Mouse (Mus musculus): ENCODE data around the gene Myo18a. TPM values are rescaled to one million over a fixed set of nuclear protein-coding genes. Genes with fewer than 3 reads are reported as not detected.
A peak's percentile ranks its signal among the peaks of the same experiment; 100 is the strongest.

Gene Myo18a
- polyA plus RNA-seq, 1 experiment from 2014 or later, result 25.4 TPM

DNA sequence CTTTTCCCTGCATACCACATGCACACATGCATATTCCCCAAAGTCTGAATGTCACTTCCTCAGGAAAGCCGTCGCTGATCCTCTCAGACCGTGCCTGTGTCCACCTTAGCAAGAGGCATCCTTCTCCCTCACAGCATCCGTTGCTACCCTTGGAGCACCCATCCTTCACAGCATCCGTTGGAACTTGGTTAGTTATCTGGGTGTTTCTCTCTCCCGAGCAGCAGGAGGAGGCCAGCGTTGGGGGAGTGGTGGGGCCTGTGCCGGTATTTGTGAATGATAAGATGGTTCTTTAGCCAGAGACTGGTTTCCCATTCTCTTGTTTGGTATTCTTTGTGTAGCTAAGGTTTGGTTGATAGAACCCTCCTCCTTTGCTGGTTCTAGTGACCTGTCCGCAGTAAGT lies 21.8 kb downstream of the Myo18a start:
- Histone ChIP-seq H3K4me2 (replicated peaks; ENCODE audit: low read depth) (peak overlapping the region; percentile 48), H3K4me3 (ENCODE audit: low read depth, low read length) (no peak overlapping the region), H3K9ac (ENCODE audit: low read depth, low read length) (peak overlapping the region; percentile 13; the same call in 1 of the 2 replicates), H3K27ac (ENCODE audit: low read depth, low read length) (peak overlapping the region; percentile 98), H3K27me3 (replicated peaks; ENCODE audit: control insufficient read depth, insufficient read depth, low read length) (no peaks in the 10 kb centered on the region), H3K4me1 (replicated peaks; ENCODE audit: control insufficient read depth, insufficient read depth, low read length) (peaks cover 34% of the 10 kb centered on the region), H3K9me3 (ENCODE audit: control insufficient read depth) (no peaks in the 10 kb centered on the region), H3K36me3 (ENCODE audit: control insufficient read depth, insufficient read depth) (0 out of 2 replicates have a peak, but pooled peaks cover 4% of the 10 kb centered on the region)
- 58% methylated on average over 9 of the region's 9 CpGs for WGBS
- no peak for TF ChIP-seq CTCF (IDR thresholded peaks at IDR 0.05; ENCODE audit: low read depth)
- no peak for ATAC-seq

GRCm38 (mm10) chr11:77785396-77785767 lies 22.3 kb downstream of the Myo18a start:
- Histone ChIP-seq H3K36me3 (ENCODE audit: control insufficient read depth, insufficient read depth) (0 out of 2 replicates have a peak, but pooled peaks cover 4% of the 10 kb centered on the region), H3K27ac (ENCODE audit: low read depth, low read length) (peak overlapping the region; percentile 98), H3K4me3 (ENCODE audit: low read depth, low read length) (no peak overlapping the region), H3K4me2 (replicated peaks; ENCODE audit: low read depth) (peak overlapping the region; percentile 48), H3K27me3 (replicated peaks; ENCODE audit: control insufficient read depth, insufficient read depth, low read length) (no peaks in the 10 kb centered on the region), H3K4me1 (replicated peaks; ENCODE audit: control insufficient read depth, insufficient read depth, low read length) (peaks cover 34% of the 10 kb centered on the region), H3K9ac (ENCODE audit: low read depth, low read length) (peak overlapping the region; percentile 13; the same call in 1 of the 2 replicates), H3K9me3 (ENCODE audit: control insufficient read depth) (no peaks in the 10 kb centered on the region)
- no peak for ATAC-seq
- 20% methylated on average over 5 of the region's 5 CpGs for WGBS
- TF ChIP-seq CTCF (IDR thresholded peaks at IDR 0.05; ENCODE audit: low read depth), result no peak

DNA sequence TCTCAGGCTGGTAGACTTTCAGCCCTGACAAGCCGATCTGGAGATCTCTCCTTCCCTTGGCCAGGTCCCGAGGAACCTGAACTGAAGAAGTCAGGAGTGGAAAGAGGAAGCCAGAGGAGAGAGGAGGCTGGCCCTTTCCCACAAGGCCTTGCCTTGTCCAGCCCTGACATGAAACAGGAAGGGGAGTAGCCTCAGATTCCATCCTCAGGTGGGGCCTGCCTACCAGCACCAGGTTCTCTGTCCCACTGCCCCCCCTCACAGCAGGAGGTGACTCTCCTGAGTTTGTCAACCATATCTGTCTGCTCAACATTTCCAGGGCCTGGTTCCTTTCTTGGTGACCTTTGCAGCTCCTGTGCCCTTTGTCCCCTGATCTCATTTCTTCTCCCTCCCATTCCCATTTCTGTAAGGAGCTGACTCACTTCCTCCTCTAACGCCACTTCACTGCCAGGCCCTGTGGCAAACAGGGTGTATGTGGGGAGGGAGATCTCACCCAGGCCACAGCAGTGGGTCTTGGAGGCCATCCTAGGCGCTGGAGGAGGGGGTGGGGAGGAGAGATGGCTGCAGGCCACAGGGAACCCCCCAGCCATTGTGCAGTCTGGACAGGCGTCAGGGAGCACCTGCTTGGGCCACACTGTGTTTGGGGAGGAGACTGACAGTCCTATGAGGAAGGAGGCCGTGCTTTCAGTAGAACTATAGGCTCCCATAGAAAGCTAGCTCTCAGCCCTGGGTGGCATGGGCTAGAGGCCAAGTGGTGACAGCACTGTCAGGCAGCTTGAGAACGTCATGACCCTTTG lies 22.9 kb downstream of the Myo18a start:
- Histone ChIP-seq H3K4me1 (replicated peaks; ENCODE audit: control insufficient read depth, insufficient read depth, low read length) (peaks cover 34% of the 10 kb centered on the region), H3K27ac (ENCODE audit: low read depth, low read length) (peak overlapping the region; percentile 98), H3K9me3 (ENCODE audit: control insufficient read depth) (no peaks in the 10 kb centered on the region), H3K36me3 (ENCODE audit: control insufficient read depth, insufficient read depth) (0 out of 2 replicates have a peak, but pooled peaks cover 4% of the 10 kb centered on the region), H3K27me3 (replicated peaks; ENCODE audit: control insufficient read depth, insufficient read depth, low read length) (no peaks in the 10 kb centered on the region), H3K4me2 (replicated peaks; ENCODE audit: low read depth) (peak overlapping the region; percentile 48), H3K9ac (ENCODE audit: low read depth, low read length) (peak overlapping the region; percentile 50), H3K4me3 (ENCODE audit: low read depth, low read length) (no peak overlapping the region)
- no peak for TF ChIP-seq CTCF (IDR thresholded peaks at IDR 0.05; ENCODE audit: low read depth)
- peak; percentile 92 for ATAC-seq
- 19% methylated on average over 7 of the region's 7 CpGs for WGBS

DNA sequence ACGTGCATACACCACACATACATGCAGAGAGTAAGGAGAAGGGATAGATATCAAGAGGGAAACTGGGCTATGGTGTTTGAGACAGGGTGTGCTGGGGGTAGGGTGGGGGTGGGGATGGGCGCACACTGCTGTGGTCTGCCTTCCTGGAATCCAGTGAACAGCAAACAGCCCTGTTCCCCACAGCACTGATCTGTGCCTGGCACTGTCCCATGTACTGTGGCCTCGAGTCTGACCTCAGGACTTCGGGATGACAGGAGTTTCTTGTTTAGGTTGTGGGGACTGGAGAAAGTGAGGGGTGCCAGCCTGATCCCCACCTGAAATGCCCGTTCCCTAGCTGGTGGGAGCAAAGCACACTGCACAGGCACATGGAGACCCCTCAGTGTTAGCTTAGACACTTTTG lies 24.7 kb downstream of the Myo18a start, which contains the start of gene Gm10277:
Gene Gm10277 (minus strand): TSS at position 41 of the 400 bp plus-strand sequence.
- no peaks in the 10 kb centered on the region for H3K9me3 ChIP-seq (ENCODE audit: control insufficient read depth)
- H3K36me3 ChIP-seq (ENCODE audit: control insufficient read depth, insufficient read depth), result no peaks in the 10 kb centered on the region
- TF ChIP-seq CTCF (IDR thresholded peaks at IDR 0.05; ENCODE audit: low read depth), result no peak
- H3K4me2 ChIP-seq (replicated peaks; ENCODE audit: low read depth), result no peak within 1 kb of the TSS
- peak within 1 kb of the TSS; percentile 50 for H3K9ac ChIP-seq (ENCODE audit: low read depth, low read length)
- H3K4me1 ChIP-seq (replicated peaks; ENCODE audit: control insufficient read depth, insufficient read depth, low read length), result peaks cover 36% of the 10 kb centered on the region
- no peak for ATAC-seq
- WGBS, result 89% methylated on average over 5 of the region's 5 CpGs
- H3K27me3 ChIP-seq (replicated peaks; ENCODE audit: control insufficient read depth, insufficient read depth, low read length), result no peaks in the 10 kb centered on the region
- H3K27ac ChIP-seq (ENCODE audit: low read depth, low read length), result peak within 1 kb of the TSS; percentile 98
- no peak within 1 kb of the TSS for H3K4me3 ChIP-seq (ENCODE audit: low read depth, low read length)

GRCm38 (mm10) chr11:77789512-77789911 lies 26.5 kb downstream of the Myo18a start:
- Histone ChIP-seq H3K4me1 (replicated peaks; ENCODE audit: control insufficient read depth, insufficient read depth, low read length) (peaks cover 24% of the 10 kb centered on the region), H3K4me2 (replicated peaks; ENCODE audit: low read depth) (no peak overlapping the region), H3K27me3 (replicated peaks; ENCODE audit: control insufficient read depth, insufficient read depth, low read length) (no peaks in the 10 kb centered on the region), H3K9me3 (ENCODE audit: control insufficient read depth) (no peaks in the 10 kb centered on the region), H3K27ac (ENCODE audit: low read depth, low read length) (no peak overlapping the region), H3K9ac (ENCODE audit: low read depth, low read length) (no peak overlapping the region), H3K4me3 (ENCODE audit: low read depth, low read length) (no peak overlapping the region), H3K36me3 (ENCODE audit: control insufficient read depth, insufficient read depth) (no peaks in the 10 kb centered on the region)
- WGBS, result 90% methylated on average over 5 of the region's 5 CpGs
- TF ChIP-seq CTCF (IDR thresholded peaks at IDR 0.05; ENCODE audit: low read depth), result no peak
- no peak for ATAC-seq

GRCm38 (mm10) chr11:77790286-77790685 lies 27.2 kb downstream of the Myo18a start:
- Histone ChIP-seq H3K4me3 (ENCODE audit: low read depth, low read length) (no peak overlapping the region), H3K4me1 (replicated peaks; ENCODE audit: control insufficient read depth, insufficient read depth, low read length) (peaks cover 17% of the 10 kb centered on the region; the same call in 1 of the 2 replicates), H3K36me3 (ENCODE audit: control insufficient read depth, insufficient read depth) (no peaks in the 10 kb centered on the region), H3K9ac (ENCODE audit: low read depth, low read length) (no peak overlapping the region), H3K27me3 (replicated peaks; ENCODE audit: control insufficient read depth, insufficient read depth, low read length) (no peaks in the 10 kb centered on the region), H3K9me3 (ENCODE audit: control insufficient read depth) (no peaks in the 10 kb centered on the region), H3K27ac (ENCODE audit: low read depth, low read length) (peak overlapping the region; percentile 11; the same call in 1 of the 2 replicates), H3K4me2 (replicated peaks; ENCODE audit: low read depth) (no peak overlapping the region)
- no peak for TF ChIP-seq CTCF (IDR thresholded peaks at IDR 0.05; ENCODE audit: low read depth)
- WGBS, result 37% methylated on average over 9 of the region's 9 CpGs
- ATAC-seq, result no peak
